Mouse (Mus musculus) embryonic facial prominence, embryonic 11.5 days (tissue): ENCODE measurements around the gene Cnn3. TPM values are rescaled to one million over a fixed set of nuclear protein-coding genes. Genes with fewer than 3 reads are reported as not detected.

Experiments
- ATAC-seq: fragments of 200-750 bp; cut with Nextera tagmentation; replicated peaks from 2 replicates; pipeline ENCODE4 v1.8.0; 2017; ENCODE audit warnings: low read depth; ENCODE audit not compliant: insufficient number of reproducible peaks, low FRiP score, low TSS enrichment
- DNase-seq: peaks from one replicate; pipeline ENCODE4 v3.0.0-alpha.2; 2015; ENCODE audit warnings: low spot score
- H3K27ac ChIP-seq: fragments of 300-500 bp; sonication (generic); replicated peaks from 2 replicates; pipeline ENCODE4 v1.5.1; 2014; ENCODE audit warnings: mild to moderate bottlenecking, low read depth, low read length, control low read depth
- H3K27me3 ChIP-seq: fragments of 300-500 bp; sonication (generic); 2 replicates; pipeline ENCODE4 v1.6.1; 2014; ENCODE audit warnings: mild to moderate bottlenecking, low read length, moderate library complexity, mixed read lengths; ENCODE audit not compliant: control insufficient read depth, insufficient read depth
- H3K36me3 ChIP-seq: fragments of 300-500 bp; sonication (generic); replicated peaks from 2 replicates; pipeline ENCODE4 v1.6.1; 2014; ENCODE audit warnings: low read depth, mild to moderate bottlenecking, low read length, moderate library complexity, mixed read lengths; ENCODE audit not compliant: control insufficient read depth, insufficient read depth
- H3K4me1 ChIP-seq: fragments of 300-500 bp; sonication (generic); 2 replicates; pipeline ENCODE4 v1.6.1; 2014; ENCODE audit warnings: low read length, mixed read lengths; ENCODE audit not compliant: control insufficient read depth, insufficient read depth
- H3K4me2 ChIP-seq: fragments of 300-500 bp; sonication (generic); 2 replicates; pipeline ENCODE4 v1.6.1; 2014; ENCODE audit warnings: low read depth, mild to moderate bottlenecking, control low read depth, low read length, moderate library complexity
- H3K4me3 ChIP-seq: fragments of 300-500 bp; sonication (generic); 2 replicates; pipeline ENCODE4 v1.5.1; 2014; ENCODE audit warnings: low read depth, low read length, control low read depth
- H3K9ac ChIP-seq: fragments of 300-500 bp; sonication (generic); replicated peaks from 2 replicates; pipeline ENCODE4 v1.6.1; 2014; ENCODE audit warnings: mild to moderate bottlenecking, control low read depth, low read length
- H3K9me3 ChIP-seq: fragments of 300-500 bp; sonication (generic); replicated peaks from 2 replicates; pipeline ENCODE4 v1.6.1; 2016; ENCODE audit warnings: mild to moderate bottlenecking, low read length, inconsistent platforms, mixed read lengths; ENCODE audit not compliant: control insufficient read depth
- WGBS: fragments of 180-500 bp; shearing (Covaris S2); extraction: QIAGEN DNeasy Blood & Tissue Kit; methylation state at CpG from one replicate; pipeline ENCODE4 v1.1.7; 2014; 5-methylcytosine and 5-hydroxymethylcytosine counted together
- polyA plus RNA-seq: library from polyadenylated mRNA; unstranded; fragments of >200 nt; fragmentation: Nextera tagmentation; extraction: Ambion mirVana; gene quantifications from 2 replicates; pipeline ENCODE4 v1.2.1, GENCODE M21; 2014

The Cnn3 gene
- polyA plus RNA-seq, 1 experiment from 2014 or later = 1,113 TPM

- DNase-seq (no peak), ATAC-seq (no peak)
- WGBS = 94% methylated on average over 14 of the region's 14 CpGs
- H3K36me3 ChIP-seq = no peaks in the 10 kb centered on the region
- no peak overlapping the region for H3K4me3 ChIP-seq
- no peaks in the 10 kb centered on the region for H3K27me3 ChIP-seq
- H3K4me2 ChIP-seq = no peak overlapping the region
- H3K27ac ChIP-seq = no peak overlapping the region
- no peaks in the 10 kb centered on the region for H3K9me3 ChIP-seq
- H3K4me1 ChIP-seq = no peaks in the 10 kb centered on the region
- no peak overlapping the region for H3K9ac ChIP-seq
These were observed 81.4 kb downstream of the Cnn3 start for GRCm38 (mm10) chr3:121507678-121508077.

Other genes starting within 250 kb of the Cnn3 start
- gene Tmem56, start 143.4 kb upstream of the Cnn3 start, polyA plus RNA-seq = 0.90 and 1.6 TPM in 2 replicates
- 35.4 and 35.6 TPM in 2 replicates for gene Alg14, start 134.7 kb upstream of the Cnn3 start, polyA plus RNA-seq
- gene Slc44a3, start 105.9 kb downstream of the Cnn3 start, polyA plus RNA-seq = 0.32 and 0.67 TPM in 2 replicates
- gene 4930432M17Rik, start 244.3 kb downstream of the Cnn3 start, polyA plus RNA-seq = not detected in 2 replicates